Mouse (Mus musculus): ENCODE data around the gene Tarm1. TPM values are rescaled to one million over a fixed set of nuclear protein-coding genes. Genes with fewer than 3 reads are reported as not detected.

Gene Tarm1
- polyA plus RNA-seq (2015; fragmentation: Nextera tagmentation; extraction: Ambion mirVana), result 0.10 and 0.38 TPM in 2 replicates

DNA sequence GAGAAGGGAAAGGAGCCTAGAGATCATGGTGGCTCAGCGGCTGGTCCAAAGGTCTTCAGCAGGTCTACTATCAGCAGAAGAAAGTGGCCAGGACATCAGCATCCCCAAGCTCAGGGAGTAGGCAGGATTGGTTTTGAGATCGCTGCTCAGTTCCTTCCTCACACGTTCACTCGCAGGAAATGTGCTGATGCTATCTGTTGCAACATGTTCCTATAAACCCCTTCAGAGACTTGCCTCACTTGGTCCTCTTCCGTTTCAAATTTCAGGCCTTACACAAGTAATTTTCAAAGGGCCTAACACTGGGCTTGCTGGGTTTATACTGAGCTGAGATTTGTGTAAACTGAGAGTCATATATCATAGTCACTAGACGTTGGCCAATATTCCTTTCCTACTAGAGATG lies at the start of gene Tarm1:
Tarm1 (minus strand) TSS at position 186 of the 400 bp plus-strand sequence.

Other genes with a start within 250 kb of the Tarm1 start
- 76.6 and 94.0 TPM in 2 replicates for gene Myadm, start 213.5 kb downstream of the Tarm1 start, polyA plus RNA-seq (2015; fragmentation: Nextera tagmentation; extraction: Ambion mirVana)
- gene Prkcg, start 213.4 kb downstream of the Tarm1 start, polyA plus RNA-seq (2015; fragmentation: Nextera tagmentation; extraction: Ambion mirVana), result 0.18 and 0.30 TPM in 2 replicates
- gene Cacng7, start 169.7 kb downstream of the Tarm1 start, polyA plus RNA-seq (2015; fragmentation: Nextera tagmentation; extraction: Ambion mirVana), result 0.76 and 1.6 TPM in 2 replicates
- 2.2 and 2.8 TPM in 2 replicates for gene Cacng8, start 111.9 kb downstream of the Tarm1 start, polyA plus RNA-seq (2015; fragmentation: Nextera tagmentation; extraction: Ambion mirVana)
- 0.09 and 0.54 TPM in 2 replicates for gene Cacng6, start 78.4 kb downstream of the Tarm1 start, polyA plus RNA-seq (2015; fragmentation: Nextera tagmentation; extraction: Ambion mirVana)
- gene Oscar, start 113.5 kb upstream of the Tarm1 start, polyA plus RNA-seq (2015; fragmentation: Nextera tagmentation; extraction: Ambion mirVana), result 0.10 and 0.44 TPM in 2 replicates
- gene Ndufa3, start 114.7 kb upstream of the Tarm1 start, polyA plus RNA-seq (2015; fragmentation: Nextera tagmentation; extraction: Ambion mirVana), result 657 and 674 TPM in 2 replicates
- gene Tfpt, start 127.3 kb upstream of the Tarm1 start, polyA plus RNA-seq (2015; fragmentation: Nextera tagmentation; extraction: Ambion mirVana), result 21.2 and 27.3 TPM in 2 replicates
- 32.2 and 48.8 TPM in 2 replicates for gene Prpf31, start 127.4 kb upstream of the Tarm1 start, polyA plus RNA-seq (2015; fragmentation: Nextera tagmentation; extraction: Ambion mirVana)
- 19.3 and 23.9 TPM in 2 replicates for gene Cnot3, start 142.6 kb upstream of the Tarm1 start, polyA plus RNA-seq (2015; fragmentation: Nextera tagmentation; extraction: Ambion mirVana)
- gene Leng1, start 163.2 kb upstream of the Tarm1 start, polyA plus RNA-seq (2015; fragmentation: Nextera tagmentation; extraction: Ambion mirVana), result 10.4 and 16.1 TPM in 2 replicates
- gene Tmc4, start 174.9 kb upstream of the Tarm1 start, polyA plus RNA-seq (2015; fragmentation: Nextera tagmentation; extraction: Ambion mirVana), result 10.4 and 11.8 TPM in 2 replicates
- gene Tsen34, start 190.2 kb upstream of the Tarm1 start, polyA plus RNA-seq (2015; fragmentation: Nextera tagmentation; extraction: Ambion mirVana), result 248 and 255 TPM in 2 replicates
- 39.0 and 49.7 TPM in 2 replicates for gene Mboat7, start 190.9 kb upstream of the Tarm1 start, polyA plus RNA-seq (2015; fragmentation: Nextera tagmentation; extraction: Ambion mirVana)
- gene Rps9, start 201.4 kb upstream of the Tarm1 start, polyA plus RNA-seq (2015; fragmentation: Nextera tagmentation; extraction: Ambion mirVana), result 1,062 and 1,264 TPM in 2 replicates
- 1.8 and 3.7 TPM in 2 replicates for gene Pirb, start 217.8 kb upstream of the Tarm1 start, polyA plus RNA-seq (2015; fragmentation: Nextera tagmentation; extraction: Ambion mirVana)